Mouse (Mus musculus) urinary bladder, postnatal 14 days (tissue): Measurements from ENCODE around the gene Cat.

Experiments
- DNase-seq: peaks from one replicate; pipeline ENCODE4 v3.0.0; 2021; ENCODE audit warnings: low spot score

Gene Cat

GRCm38 (mm10) chr2:103484617-103485401, at the start of gene Cat:
Gene Cat, minus strand, starts transcription at chr2:103485160.
- peak; percentile 98 for DNase-seq

DNA sequence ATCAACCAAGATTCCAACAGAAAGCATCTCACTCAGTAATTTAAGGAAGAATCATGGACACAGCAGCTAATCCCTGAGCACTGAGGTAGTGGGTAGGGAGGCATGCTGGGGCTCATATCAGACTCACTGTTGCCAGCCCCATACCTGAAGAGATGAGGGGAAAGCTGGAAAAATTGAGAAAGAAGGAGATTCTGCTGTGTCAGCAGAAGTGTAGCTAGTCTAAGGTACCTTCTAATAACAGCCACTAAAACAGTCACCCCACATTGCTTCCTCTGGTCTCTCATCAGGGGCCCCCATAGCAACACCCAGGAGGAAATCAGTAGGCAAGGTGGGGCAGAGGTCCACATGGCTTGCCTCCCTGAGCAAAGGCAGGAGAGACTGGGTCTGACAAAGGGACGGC, 40.6 kb upstream of the Cat start:
- no peak for DNase-seq

GRCm38 (mm10) chr2:103516472-103516871, 31.5 kb upstream of the Cat start:
- DNase-seq, result no peak

GRCm38 (mm10) chr2:103515513-103516180, 30.7 kb upstream of the Cat start:
- DNase-seq, result no peak

DNA sequence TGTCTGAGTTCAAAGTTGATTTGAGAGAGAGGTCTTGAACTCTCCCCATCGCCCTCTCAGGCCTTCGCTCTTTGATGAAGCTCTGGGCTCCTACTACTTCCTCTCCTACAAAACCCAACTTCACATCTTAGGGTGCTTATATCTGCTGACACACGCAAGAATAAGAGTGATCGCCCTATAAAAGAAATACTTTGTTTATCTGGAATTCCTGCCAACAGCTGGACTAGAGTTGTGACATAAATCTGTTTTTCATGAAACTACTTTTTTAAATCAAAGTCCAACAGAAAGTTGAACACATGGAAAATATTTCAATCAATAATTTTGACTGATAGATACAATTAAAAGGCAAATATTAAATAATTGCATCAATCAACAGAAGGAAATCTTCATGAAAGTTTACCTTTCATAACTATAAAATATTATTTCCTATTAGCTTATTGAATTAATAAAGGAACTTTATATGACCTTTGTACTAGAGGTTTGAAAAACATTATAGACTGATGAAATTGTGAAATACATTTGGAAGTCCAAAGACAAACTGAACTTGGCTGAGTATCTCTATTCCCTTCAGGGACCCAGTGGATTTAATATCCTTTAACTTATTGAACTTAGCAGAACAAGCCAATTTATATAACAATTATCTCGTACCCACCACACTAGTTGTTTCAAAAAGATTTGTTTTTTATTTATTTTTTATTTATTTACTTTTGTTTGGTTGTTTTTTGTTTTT, 27.3 kb upstream of the Cat start:
- DNase-seq, result no peak

GRCm38 (mm10) chr2:103511631-103512030, 26.7 kb upstream of the Cat start:
- no peak for DNase-seq

GRCm38 (mm10) chr2:103511042-103511441, 26.1 kb upstream of the Cat start:
- DNase-seq, result no peak

DNA sequence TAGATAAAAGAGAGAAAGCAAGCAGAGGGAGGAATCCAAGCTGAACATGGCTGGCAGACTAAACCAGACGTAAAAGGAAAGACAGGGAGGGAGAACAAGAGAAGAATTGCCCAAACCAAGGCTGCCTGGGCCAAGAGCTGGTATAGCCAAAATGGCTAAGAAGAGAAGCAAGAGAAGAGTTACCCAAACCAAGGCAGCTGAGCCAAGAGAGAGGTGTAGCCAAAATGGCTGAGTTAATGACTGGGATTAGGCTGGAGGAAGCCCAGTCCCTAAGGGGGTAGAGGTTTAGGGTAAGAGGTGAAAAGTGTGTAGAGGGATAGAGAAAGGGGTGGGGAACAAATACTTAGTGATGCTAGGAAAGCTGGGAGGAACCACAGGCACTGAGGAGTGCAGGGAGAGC, 22.7 kb upstream of the Cat start:
- no peak for DNase-seq

DNA sequence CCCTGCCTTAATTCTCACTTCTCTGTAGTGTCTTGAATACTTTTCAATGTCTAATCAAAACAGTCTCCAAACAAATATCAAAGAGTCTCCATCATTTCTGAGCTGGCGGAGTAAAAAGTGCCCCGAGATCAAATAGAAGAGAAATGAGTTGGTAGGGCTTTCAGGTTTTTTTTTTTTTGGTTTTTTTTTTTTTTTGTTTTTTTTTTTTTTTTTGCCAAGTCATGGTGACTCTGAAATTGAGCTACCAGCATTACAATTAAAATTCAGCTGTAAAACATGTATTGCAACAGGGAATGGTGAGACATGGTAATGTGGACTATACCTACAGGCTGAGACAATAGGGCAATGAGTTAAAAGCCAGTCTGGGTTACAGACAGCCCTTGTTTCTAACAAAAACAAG, 21.0 kb upstream of the Cat start:
- no peak for DNase-seq

- no peak for DNase-seq
Measured at GRCm38 (mm10) chr2:103504463-103504862, 19.5 kb upstream of the Cat start.

GRCm38 (mm10) chr2:103500769-103501168, 15.8 kb upstream of the Cat start:
- DNase-seq, result no peak

- no peak for DNase-seq
Measured at GRCm38 (mm10) chr2:103495633-103496418, 10.9 kb upstream of the Cat start.

GRCm38 (mm10) chr2:103493827-103494226, 8.9 kb upstream of the Cat start:
- no peak for DNase-seq

DNA sequence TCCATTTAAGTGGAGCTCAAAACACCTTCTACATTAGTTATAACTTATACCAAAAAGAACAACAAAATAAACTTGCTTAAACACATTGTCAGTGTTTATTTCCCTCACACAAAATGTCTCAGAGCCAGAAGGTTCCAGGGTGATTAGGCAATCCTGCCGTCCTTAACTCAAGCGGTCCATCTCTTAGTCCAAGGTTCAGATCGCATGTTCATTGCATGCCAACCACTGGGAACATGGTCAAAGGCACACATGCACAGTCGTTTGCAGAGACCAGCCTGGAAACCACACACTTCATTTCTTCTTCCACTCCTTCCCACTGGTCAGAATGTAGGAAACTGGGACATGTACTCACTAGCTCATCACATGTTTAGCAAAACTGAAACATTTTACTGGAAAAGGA, 7.6 kb upstream of the Cat start:
- no peak for DNase-seq

DNA sequence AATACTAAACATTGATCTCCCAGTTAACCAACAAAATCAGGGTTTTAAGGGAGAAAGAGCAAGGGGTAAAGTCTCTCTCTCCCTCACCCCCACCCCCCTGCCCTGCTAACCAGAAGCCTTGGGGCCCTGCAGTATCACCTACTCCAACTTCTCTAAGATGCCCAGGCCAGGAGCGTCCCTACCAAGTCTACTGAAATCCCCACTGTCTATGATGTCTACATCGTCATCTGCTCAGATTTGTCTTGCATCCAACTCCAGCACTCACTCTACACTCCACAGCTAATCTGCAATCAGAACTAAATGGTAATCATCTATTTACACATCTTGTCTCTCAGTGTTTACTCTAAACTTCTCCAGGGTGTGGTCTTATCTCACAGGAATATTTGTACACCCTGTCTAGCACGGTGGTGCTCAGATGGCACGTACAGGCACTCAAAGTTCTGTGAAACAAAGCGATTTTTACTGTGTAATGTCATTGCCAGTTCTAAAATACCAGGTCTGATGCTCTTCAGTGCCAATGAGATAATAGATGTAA, 907 bp downstream of the Cat start:
- DNase-seq, result no peak

DNA sequence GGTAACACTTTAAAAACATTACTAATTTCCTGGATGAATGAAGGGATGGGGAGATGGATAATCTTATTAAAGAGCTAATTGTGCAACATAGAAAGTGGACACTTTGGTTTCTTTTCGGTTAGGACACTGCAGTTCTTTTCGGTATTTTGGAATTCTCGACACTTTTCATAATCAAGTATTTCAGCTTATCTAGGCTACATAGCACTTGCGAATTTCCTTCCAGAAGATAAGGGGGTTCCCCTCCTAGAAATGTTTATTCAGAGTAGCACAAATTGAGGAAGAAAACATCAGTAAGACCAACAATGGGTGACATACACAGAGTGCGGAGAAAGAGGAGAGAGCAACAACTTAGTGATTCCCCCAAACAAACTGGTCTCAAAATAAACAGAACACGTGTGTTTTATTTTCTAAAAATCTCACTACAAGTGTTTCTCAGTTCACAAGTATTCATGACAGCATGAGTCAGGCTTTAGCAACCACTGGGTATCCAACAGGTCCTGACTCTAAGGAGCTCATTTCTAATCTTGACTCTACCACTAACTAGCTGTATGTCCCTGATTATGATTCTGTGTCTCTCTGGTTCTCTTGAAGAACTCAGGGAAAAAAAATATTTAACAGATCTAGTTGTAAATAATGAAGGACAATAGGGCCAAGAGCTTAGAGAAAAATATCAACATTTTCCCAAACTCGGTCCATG, 1.5 kb downstream of the Cat start:
- no peak for DNase-seq

GRCm38 (mm10) chr2:103481314-103482231, 3.4 kb downstream of the Cat start:
- DNase-seq, result no peak

DNA sequence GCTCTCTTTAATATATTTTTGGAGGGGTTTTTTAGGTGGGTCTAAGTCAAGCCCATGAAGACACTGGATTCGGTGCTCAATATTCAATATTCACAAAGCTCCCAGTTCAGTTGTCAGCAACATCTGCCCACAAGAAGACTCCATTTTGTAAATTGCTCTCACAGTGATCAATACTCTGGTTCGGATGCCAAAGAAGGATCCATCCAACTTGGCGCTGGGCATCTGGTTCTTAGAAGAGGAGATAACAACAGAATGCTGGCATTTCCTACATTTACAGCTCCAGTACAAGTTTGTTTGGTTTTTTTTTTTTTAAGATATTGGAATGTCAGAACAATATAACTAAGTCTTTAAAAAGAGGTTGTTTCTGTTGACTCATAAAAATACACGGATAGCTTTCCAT, 4.1 kb downstream of the Cat start:
- no peak for DNase-seq

DNA sequence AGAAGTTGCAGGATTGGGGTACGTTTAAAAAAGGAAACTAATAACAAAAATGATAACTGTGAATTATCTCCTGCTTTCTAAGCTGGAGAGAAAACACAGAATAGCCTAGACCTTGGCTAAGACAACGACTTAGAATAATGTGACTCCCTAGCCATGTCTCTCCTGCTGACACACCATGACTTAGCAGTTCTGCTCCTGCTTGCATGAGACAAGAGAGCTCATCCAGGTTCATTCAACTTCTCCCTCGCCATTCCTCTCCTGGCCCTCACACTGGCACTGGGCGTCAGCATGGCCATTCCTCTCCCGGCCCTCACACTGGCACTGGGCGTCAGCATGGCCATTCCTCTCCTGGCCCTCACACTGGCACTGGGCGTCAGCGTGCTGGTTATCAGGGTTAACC, 4.7 kb downstream of the Cat start:
- DNase-seq, result no peak

DNA sequence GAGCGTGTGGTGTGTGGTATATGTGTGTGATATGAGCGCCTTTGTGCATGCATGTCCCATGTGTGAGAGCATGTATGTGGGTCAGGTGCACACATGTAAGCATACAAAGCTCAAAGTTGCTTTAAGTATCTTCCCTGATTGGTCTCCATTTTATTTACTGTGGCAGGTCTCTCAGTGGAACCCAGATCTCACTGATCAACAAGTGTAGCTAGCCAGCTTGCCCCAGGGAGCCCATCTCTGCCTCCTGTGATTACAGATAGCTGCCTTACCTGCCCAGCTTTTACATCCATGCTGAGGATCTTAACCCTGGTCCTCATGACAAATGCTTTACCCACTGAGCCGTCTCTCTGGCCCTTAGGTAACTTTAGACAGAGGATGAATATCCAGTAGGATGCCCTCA, 6.6 kb downstream of the Cat start:
- no peak for DNase-seq
